16 mouse cellular contexts compared by ENCODE assay signal in the genomic region with DNA sequence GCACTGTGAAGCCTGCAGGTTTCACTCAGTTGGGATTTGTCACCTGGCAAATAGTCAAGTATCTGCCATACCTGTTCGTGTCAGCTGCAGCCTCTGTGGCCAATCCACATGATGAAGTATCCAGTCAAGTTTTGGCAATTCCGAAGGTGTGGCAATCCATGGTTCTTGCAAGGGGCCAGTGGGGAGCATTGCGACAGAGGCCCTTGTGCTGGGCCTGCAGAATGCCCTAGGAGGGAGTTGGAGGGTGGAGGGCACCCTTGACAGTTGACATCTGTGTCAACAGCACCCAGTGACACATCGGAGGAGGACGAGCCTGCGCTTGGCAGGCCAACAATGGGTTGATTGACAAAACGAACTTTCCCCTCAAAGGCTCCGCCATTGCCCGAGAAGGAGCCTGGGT.
"Had no signal": no experiment of that assay in that cellular context is flagged by ENCODE, and none has a peak within 500 bp of the region (broad histone marks: within the 10 kb centered on the region; RNA-seq: fewer than 3 reads in every experiment).

No protein-coding gene starts in this region.

- H3K4me3 ChIP-seq: limb, embryonic 13.5 days; liver, embryonic 15.5 days; midbrain, embryonic 12.5 days; neural tube, embryonic 13.5 days had no signal

- H3K27ac ChIP-seq: limb, embryonic 13.5 days; liver, embryonic 15.5 days; midbrain, embryonic 12.5 days; neural tube, embryonic 13.5 days had no signal

- H3K36me3 ChIP-seq: limb, embryonic 13.5 days; liver, embryonic 15.5 days; midbrain, embryonic 12.5 days; neural tube, embryonic 13.5 days had no signal

- H3K4me1 ChIP-seq: limb, embryonic 13.5 days; liver, embryonic 15.5 days; midbrain, embryonic 12.5 days; neural tube, embryonic 13.5 days had no signal

- DNase-seq: kidney, postnatal 14 days; left cerebral cortex, postnatal 4 days; lung, embryonic 14.5 days; lung, postnatal 10 days; retina, postnatal 1 day; right cerebral cortex, postnatal 4 days; spleen, adult 18-20 months; thymus, adult 2 months; thymus, postnatal 4 days had no signal

- H3K27me3 ChIP-seq: limb, embryonic 13.5 days; liver, embryonic 15.5 days; midbrain, embryonic 12.5 days; neural tube, embryonic 13.5 days had no signal

- H3K9ac ChIP-seq: limb, embryonic 13.5 days; liver, embryonic 15.5 days; lung, embryonic 14.5 days; midbrain, embryonic 12.5 days; neural tube, embryonic 13.5 days had no signal

- ATAC-seq: intestine, postnatal 0 days; midbrain, embryonic 16.5 days had no signal

- H3K9me3 ChIP-seq: liver, embryonic 15.5 days; midbrain, embryonic 12.5 days; neural tube, embryonic 13.5 days had no signal

- H3K4me2 ChIP-seq: limb, embryonic 13.5 days; liver, embryonic 11.5 days; liver, embryonic 15.5 days; lung, embryonic 14.5 days; midbrain, embryonic 12.5 days; neural tube, embryonic 13.5 days had no signal
